Mouse (Mus musculus) embryonic facial prominence, embryonic 13.5 days (tissue): Measurements from ENCODE around the gene Catspere2. TPM values are rescaled to one million over a fixed set of nuclear protein-coding genes. Genes with fewer than 3 reads are reported as not detected.
A peak's percentile ranks its signal among the peaks of the same experiment; 100 is the strongest.
"Not testable (repeated sequence)": the region's sequence is repeated elsewhere in the genome, so short reads cannot be mapped to it uniquely, and the experiment has no call there.

Experiments
- ATAC-seq: fragments of 200-750 bp; cut with Nextera tagmentation; 2 replicates; pipeline ENCODE4 v1.8.0; 2017; ENCODE audit warnings: low read depth; ENCODE audit not compliant: insufficient number of reproducible peaks, insufficient read depth, low FRiP score, low TSS enrichment
- H3K27ac ChIP-seq: fragments of 300-500 bp; sonication (generic); 2 replicates; pipeline ENCODE4 v1.5.1; 2015; ENCODE audit warnings: moderate library complexity, mild to moderate bottlenecking, inconsistent platforms
- H3K27me3 ChIP-seq: fragments of 300-500 bp; sonication (generic); 2 replicates; pipeline ENCODE4 v1.6.1; 2015; ENCODE audit warnings: mild to moderate bottlenecking, inconsistent platforms
- H3K36me3 ChIP-seq: fragments of 300-500 bp; sonication (generic); 2 replicates; pipeline ENCODE4 v1.6.1; 2015; ENCODE audit warnings: mild to moderate bottlenecking, inconsistent platforms
- H3K4me1 ChIP-seq: fragments of 300-500 bp; sonication (generic); 2 replicates; pipeline ENCODE4 v1.6.1; 2015; ENCODE audit warnings: inconsistent platforms
- H3K4me2 ChIP-seq: fragments of 300-500 bp; sonication (generic); 2 replicates; pipeline ENCODE4 v1.6.1; 2015; ENCODE audit warnings: moderate library complexity, mild to moderate bottlenecking, inconsistent platforms
- H3K4me3 ChIP-seq: fragments of 300-500 bp; sonication (generic); 2 replicates; pipeline ENCODE4 v1.5.1; 2015; ENCODE audit warnings: mild to moderate bottlenecking, inconsistent platforms
- H3K9ac ChIP-seq: fragments of 300-500 bp; sonication (generic); 2 replicates; pipeline ENCODE4 v1.6.1; 2015; ENCODE audit warnings: mild to moderate bottlenecking, inconsistent platforms
- H3K9me3 ChIP-seq: fragments of 300-500 bp; sonication (generic); 2 replicates; pipeline ENCODE4 v1.6.1; 2016; ENCODE audit warnings: inconsistent platforms
- WGBS: fragments of 180-500 bp; shearing (Covaris S2); methylation state at CpG from one replicate; pipeline ENCODE4 v1.1.7; 2015; ENCODE audit warnings: mixed read lengths; 5-methylcytosine and 5-hydroxymethylcytosine counted together
- polyA plus RNA-seq: library from polyadenylated mRNA; unstranded; fragments of >200 nt; fragmentation: Nextera tagmentation; extraction: Ambion mirVana; gene quantifications from 2 replicates; pipeline ENCODE4 v1.2.1, GENCODE M21; 2015

Catspere2 gene
- 0.34 TPM in 1 of 2 replicates, not detected in the other for polyA plus RNA-seq

DNA sequence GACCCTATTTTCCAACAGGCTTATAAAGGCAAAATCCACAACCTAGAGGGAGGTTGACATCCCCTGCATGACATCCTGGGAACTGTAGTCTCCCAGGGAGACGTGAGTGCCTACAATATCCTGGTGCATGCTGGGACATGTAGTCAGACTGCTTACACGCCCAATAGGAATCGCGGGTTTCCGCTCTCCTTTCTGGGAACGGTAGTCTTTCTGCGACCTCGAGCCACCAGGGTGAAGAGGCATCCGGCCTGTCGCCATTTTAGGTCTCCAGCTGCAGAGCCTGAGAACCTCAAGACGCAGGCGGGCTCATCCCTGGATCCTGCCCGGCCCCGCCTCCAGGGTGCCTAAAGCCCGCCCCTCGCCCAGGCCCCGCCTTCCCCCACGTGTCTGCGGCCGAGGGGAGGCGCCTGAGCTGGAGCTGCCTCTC lies at the start of gene Catspere2:
Gene Catspere2, plus strand, starts transcription at position 400 of the 427 bp plus-strand sequence.
- H3K9ac ChIP-seq, result peak within 1 kb of the TSS; percentile 69
- 0% methylated on average over 21 of the region's 21 CpGs for WGBS
- peak; percentile 98 for ATAC-seq
- not testable (repeated sequence) for H3K27me3 ChIP-seq, H3K4me1 ChIP-seq, H3K27ac ChIP-seq, H3K36me3 ChIP-seq, H3K9me3 ChIP-seq
- peak within 1 kb of the TSS; percentile 64 for H3K4me3 ChIP-seq
- H3K4me2 ChIP-seq, result peak within 1 kb of the TSS; percentile 59

DNA sequence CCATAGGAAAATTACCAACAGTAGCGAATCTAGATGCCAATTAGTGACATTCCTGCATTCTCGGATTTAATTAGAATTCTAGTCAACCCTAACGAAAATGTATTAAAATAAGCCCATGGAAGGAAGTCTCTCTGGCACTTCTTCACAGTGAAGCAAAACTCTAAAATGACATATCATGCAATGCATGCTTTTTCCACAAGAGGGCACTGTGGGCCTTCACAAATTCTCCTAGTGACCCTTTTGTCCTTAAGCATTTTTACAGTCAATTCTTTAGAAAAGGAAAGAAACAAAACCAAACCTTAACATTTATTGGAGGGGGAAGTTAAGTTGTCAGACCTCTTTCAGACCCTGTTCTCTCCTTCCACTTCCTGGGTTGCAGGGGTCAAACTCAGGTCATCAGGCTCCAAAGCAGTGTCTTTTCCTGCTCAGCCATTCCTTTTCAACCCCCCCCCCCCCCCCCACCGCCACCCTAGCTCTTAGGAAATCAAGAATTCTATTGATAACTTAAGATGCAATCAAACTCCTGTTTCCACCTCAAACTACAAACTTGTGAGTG lies 42.7 kb upstream of the Catspere2 start:
- not testable (repeated sequence) for ATAC-seq, H3K36me3 ChIP-seq, H3K27ac ChIP-seq, H3K27me3 ChIP-seq, H3K4me3 ChIP-seq, H3K9me3 ChIP-seq, H3K4me1 ChIP-seq, H3K9ac ChIP-seq, H3K4me2 ChIP-seq
- WGBS, result 4% methylated on average over 3 of the region's 4 CpGs

DNA sequence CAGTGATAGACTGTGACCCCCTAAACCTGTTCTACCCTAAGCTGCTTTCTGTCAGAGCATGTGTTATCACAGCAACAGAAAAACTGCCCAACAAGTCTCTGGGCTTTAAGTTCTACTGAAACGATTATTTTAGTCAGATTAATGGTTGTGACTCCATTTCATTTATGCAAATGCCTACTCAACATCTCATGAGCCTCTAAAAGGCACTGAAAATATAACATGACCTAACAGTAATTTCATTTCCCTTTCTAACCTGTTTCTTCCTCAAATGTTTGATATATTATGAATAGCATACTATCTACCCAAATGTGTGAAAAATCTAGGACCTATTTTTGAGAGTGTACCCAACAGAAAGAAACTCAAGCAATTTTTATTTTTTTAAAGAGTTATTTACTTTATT lies 1.9 kb upstream of the Catspere2 start:
- Histone ChIP-seq H3K27me3 (no peaks in the 10 kb centered on the region), H3K4me3 (no peak overlapping the region), H3K36me3 (no peaks in the 10 kb centered on the region), H3K9ac (no peak overlapping the region), H3K27ac (no peak overlapping the region), H3K4me2 (no peak overlapping the region), H3K4me1 (peaks cover 3% of the 10 kb centered on the region; the same call in 1 of the 2 replicates), H3K9me3 (no peaks in the 10 kb centered on the region)
- ATAC-seq, result no peak
- WGBS, result 73% methylated on average over 1 of the region's 1 CpGs

DNA sequence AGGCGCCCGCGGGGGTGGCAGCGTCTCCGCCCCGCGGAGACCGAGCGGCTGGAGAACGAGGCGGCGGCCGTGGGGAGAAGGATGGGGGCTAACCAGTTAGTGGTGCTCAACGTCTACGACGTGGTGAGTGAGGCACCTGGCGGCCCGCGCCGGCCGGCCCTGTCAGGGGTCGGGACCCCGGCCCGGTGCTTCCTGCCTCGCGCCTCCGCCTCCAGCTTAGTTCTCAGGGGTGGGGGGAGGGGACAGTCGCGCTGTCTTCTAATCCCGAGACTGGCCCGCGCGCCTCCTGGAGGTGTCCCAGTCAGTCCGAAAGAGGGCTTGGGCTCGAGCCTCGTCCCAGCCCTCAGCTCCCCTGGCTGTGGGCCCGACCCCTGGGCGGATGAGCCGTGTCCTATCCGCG lies 359 bp downstream of the Catspere2 start:
- H3K4me2 ChIP-seq, result peak overlapping the region; percentile 59
- not testable (repeated sequence) for H3K4me1 ChIP-seq, H3K27me3 ChIP-seq, H3K9me3 ChIP-seq, H3K27ac ChIP-seq, H3K36me3 ChIP-seq
- peak overlapping the region; percentile 69 for H3K9ac ChIP-seq
- peak overlapping the region; percentile 64 for H3K4me3 ChIP-seq
- ATAC-seq, result peak; percentile 58
- WGBS, result 1% methylated on average over 26 of the region's 41 CpGs

DNA sequence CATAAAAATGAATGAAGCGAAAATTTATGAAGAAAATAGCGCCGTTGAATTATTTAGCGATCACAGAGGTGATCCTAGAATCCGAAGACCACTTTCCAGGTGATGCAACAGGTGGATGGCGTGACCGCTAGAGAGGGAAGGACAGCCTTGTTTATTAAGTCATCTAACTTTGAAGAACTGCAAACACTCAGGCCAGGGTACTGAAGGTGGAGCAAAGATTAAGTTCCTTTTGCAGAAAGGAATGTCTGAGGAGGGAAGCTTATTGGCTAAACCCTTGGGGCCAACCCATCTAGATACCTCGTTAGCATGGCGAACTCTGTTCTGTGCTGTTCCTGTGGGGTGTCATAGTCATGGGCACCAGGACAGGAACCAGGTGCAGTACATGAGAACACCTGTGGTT lies 983 bp downstream of the Catspere2 start:
- WGBS, result 67% methylated on average over 9 of the region's 9 CpGs

DNA sequence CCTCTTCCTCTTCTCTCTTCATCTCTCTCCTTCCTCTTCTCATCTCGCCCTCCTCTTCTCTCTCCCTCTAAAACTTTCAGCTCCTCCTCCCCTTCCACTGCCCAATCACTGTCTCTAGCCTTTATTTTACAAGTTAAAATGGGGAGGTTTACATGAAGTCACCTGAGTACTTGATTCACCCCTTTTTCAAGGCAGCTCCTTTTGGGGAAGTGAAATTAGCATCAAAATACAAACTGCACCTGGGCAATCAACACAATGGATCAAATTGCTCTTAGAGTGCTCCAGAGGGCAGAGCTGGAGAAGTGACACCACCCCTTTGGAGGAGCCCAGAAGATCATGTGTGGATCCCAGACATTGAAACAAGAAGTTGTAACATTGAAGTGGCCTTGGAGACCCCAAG lies 4.3 kb downstream of the Catspere2 start:
- 87% methylated on average over 1 of the region's 1 CpGs for WGBS
- H3K4me3 ChIP-seq, H3K36me3 ChIP-seq, H3K9ac ChIP-seq, H3K4me2 ChIP-seq, H3K4me1 ChIP-seq, H3K27ac ChIP-seq, H3K27me3 ChIP-seq, H3K9me3 ChIP-seq, ATAC-seq: not testable (repeated sequence)

More for the DNA sequence above, 983 bp downstream of the Catspere2 start:
- Histone ChIP-seq H3K4me1 (peaks cover 3% of the 10 kb centered on the region; the same call in 1 of the 2 replicates), H3K4me3 (peak overlapping the region; percentile 24; the same call in 1 of the 2 replicates), H3K9me3 (no peaks in the 10 kb centered on the region), H3K36me3 (no peaks in the 10 kb centered on the region), H3K27ac (no peak overlapping the region), H3K9ac (no peak overlapping the region), H3K4me2 (peak overlapping the region; percentile 49; the same call in 1 of the 2 replicates), H3K27me3 (no peaks in the 10 kb centered on the region)
- ATAC-seq, result no peak

DNA sequence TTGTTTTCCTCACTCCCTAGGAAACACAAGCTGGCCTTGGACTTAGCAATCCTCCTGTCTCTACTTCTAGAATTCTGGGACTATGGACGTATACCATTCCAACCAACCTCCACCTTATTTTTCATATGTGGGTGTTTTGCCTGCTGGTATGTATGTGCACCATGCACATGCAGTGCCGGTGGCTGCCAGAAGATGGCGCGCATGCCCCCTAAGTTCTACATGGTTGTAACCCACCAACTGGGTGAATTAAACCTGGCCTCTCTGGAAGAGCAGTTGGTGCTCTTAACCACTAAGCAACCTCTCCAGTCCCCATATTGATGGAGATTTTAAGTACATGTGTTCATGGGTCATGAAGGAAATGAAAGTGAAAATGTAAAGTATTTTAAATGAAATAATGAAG lies 89.6 kb downstream of the Catspere2 start:
- ATAC-seq, H3K4me2 ChIP-seq, H3K36me3 ChIP-seq, H3K9me3 ChIP-seq, H3K27ac ChIP-seq, H3K4me3 ChIP-seq, H3K4me1 ChIP-seq, H3K9ac ChIP-seq, H3K27me3 ChIP-seq: not testable (repeated sequence)
- 48% methylated on average over 4 of the region's 4 CpGs for WGBS

DNA sequence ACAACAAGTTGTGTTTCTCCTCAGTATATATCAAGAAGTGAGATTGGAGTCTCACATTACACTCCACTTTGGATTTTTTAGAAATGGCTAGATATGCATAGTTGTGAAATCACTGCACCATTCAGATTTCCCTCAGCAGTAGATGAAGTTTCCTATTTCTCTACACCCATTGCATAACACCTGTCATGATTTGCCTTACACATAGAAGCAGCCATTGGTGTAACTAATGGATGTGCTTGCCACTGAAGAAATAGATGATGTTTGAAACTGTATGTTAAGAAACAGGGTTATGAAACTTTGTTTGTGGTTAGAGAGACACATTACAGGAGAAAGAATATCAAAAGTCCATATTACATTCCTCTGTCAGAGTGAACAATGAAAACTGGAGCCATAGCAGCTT lies 114.6 kb downstream of the Catspere2 start:
- H3K27me3 ChIP-seq, ATAC-seq, H3K4me2 ChIP-seq, H3K4me3 ChIP-seq, H3K4me1 ChIP-seq, H3K9me3 ChIP-seq, H3K9ac ChIP-seq, H3K36me3 ChIP-seq, H3K27ac ChIP-seq: not testable (repeated sequence)

DNA sequence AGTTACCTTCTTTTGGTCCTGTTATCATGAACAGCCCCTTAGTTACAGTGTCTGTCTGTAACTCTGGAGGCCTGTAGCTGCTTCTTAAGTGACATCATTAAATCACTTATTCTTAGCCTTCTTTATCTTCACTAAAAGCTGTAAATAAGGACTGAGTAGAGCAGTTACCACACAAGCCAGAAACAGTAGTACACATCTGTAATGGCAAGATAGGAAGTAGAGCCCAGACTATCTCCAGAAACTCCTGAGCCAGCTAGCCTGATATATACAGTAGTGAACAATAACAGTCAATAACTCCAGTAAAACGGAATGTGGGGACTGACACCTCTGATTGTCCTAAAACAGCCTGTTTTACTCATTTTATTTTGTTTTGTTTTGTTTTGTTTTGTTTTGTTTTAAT lies 125.3 kb downstream of the Catspere2 start:
- not testable (repeated sequence) for H3K9me3 ChIP-seq, ATAC-seq, H3K4me3 ChIP-seq, H3K4me2 ChIP-seq, H3K27me3 ChIP-seq, H3K36me3 ChIP-seq, H3K9ac ChIP-seq, H3K4me1 ChIP-seq, H3K27ac ChIP-seq
- WGBS, result 79% methylated on average over 1 of the region's 1 CpGs

DNA sequence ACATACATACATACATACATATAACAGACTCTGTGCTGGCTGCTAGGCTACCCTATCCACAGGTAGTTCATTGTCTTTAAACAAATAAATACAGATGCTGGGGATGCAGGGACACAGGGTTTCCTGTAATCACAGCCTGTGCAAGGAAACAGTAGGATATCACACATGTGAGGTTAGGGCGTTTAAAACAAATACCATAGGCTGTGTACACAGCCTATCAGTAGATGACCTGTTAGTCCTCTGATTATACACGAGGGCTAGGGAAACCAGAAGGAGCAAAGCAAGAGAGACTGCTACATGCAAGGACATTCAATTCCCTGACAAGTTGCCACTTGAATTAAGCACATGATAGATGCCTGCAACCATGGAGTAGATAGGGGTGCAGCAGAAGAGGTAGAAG lies 139.0 kb downstream of the Catspere2 start:
- not testable (repeated sequence) for H3K4me2 ChIP-seq, ATAC-seq, H3K4me3 ChIP-seq, H3K9ac ChIP-seq, H3K27ac ChIP-seq, H3K4me1 ChIP-seq, H3K9me3 ChIP-seq, H3K36me3 ChIP-seq, H3K27me3 ChIP-seq
- 65% methylated on average over 2 of the region's 2 CpGs for WGBS

DNA sequence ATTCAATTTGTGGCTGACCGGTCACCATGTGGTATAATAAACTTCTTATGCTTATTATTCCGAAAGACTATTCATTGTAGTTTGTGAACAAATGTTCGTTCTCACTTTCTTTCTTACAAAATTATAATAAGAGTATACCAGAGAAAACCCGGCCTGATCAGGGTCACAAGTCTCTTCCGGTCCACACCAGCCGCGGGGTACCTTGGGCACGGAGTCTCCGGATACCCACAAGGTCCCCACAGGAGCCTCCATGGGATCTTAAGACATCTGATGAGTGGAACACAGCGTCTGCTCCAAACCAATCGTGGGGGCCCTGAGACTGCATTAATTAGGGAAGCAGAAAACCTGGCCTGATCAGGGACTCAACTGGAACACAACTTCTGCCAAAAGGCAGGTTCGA lies 151.1 kb downstream of the Catspere2 start:
- WGBS, result 92% methylated on average over 12 of the region's 12 CpGs
- Histone ChIP-seq H3K4me3 (no peak overlapping the region), H3K27ac (no peak overlapping the region), H3K4me2 (no peak overlapping the region), H3K36me3 (no peaks in the 10 kb centered on the region), H3K27me3 (no peaks in the 10 kb centered on the region), H3K9me3 (no peaks in the 10 kb centered on the region), H3K4me1 (no peaks in the 10 kb centered on the region), H3K9ac (no peak overlapping the region)
- ATAC-seq, result no peak

DNA sequence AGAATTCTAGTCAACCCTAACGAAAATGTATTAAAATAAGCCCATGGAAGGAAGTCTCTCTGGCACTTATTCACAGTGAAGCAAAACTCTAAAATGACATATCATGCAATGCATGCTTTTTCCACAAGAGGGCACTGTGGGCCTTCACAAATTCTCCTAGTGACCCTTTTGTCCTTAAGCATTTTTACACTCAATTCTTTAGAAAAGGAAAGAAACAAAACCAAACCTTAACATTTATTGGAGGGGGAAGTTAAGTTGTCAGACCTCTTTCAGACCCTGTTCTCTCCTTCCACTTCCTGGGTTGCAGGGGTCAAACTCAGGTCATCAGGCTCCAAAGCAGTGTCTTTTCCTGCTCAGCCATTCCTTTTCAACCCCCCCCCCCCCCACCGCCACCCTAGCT lies 163.3 kb downstream of the Catspere2 start:
- ATAC-seq, H3K9me3 ChIP-seq, H3K36me3 ChIP-seq, H3K27me3 ChIP-seq, H3K9ac ChIP-seq, H3K27ac ChIP-seq, H3K4me3 ChIP-seq, H3K4me1 ChIP-seq, H3K4me2 ChIP-seq: not testable (repeated sequence)
- WGBS, result 20% methylated on average over 2 of the region's 2 CpGs

DNA sequence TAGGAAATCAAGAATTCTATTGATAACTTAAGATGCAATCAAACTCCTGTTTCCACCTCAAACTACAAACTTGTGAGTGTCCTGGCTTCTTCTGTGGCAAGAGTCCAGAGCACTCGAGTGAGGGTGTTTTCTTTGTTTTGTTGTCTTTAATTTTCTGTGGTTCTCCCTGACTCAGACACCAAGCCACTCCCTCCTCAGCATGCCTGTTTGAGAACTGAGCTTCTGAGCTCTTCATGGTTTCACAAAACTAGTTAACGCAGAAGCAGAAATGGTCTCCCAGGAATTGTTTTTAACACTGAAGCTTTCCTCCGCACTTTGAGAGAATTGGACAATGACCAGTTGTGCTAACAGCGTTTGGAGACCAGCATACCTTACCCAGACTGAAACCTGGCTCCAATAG lies 163.7 kb downstream of the Catspere2 start:
- H3K36me3 ChIP-seq, H3K27ac ChIP-seq, H3K9ac ChIP-seq, H3K9me3 ChIP-seq, H3K4me2 ChIP-seq, H3K27me3 ChIP-seq, H3K4me1 ChIP-seq, ATAC-seq, H3K4me3 ChIP-seq: not testable (repeated sequence)
- WGBS, result 35% methylated on average over 4 of the region's 4 CpGs
